Mouse (Mus musculus) layer of hippocampus, postnatal 36 days (tissue): ENCODE results near the gene Plekhg1. TPM values are rescaled to one million over a fixed set of nuclear protein-coding genes. Genes with fewer than 3 reads are reported as not detected.

Source experiments
- total RNA-seq, 2 experiments: library from RNA; stranded (reverse); gene quantifications; 2 replicates each; pipeline ENCODE4 v1.2.3; 2021

Plekhg1 gene
- total RNA-seq, 2 experiments from 2014 or later = 17.7 to 20.2 TPM

Other genes starting within 250 kb of the Plekhg1 start
- gene Iyd, start 200.1 kb upstream of the Plekhg1 start, total RNA-seq = 1 to 10 TPM; 7.6 to 9.5 TPM
- 1 to 10 TPM; 7.7 to 9.3 TPM for gene Mthfd1l, start 232.8 kb downstream of the Plekhg1 start, total RNA-seq